Mouse (Mus musculus): ENCODE data around the gene Lgals9.

The Lgals9 gene

GRCm38 (mm10) chr11:78984483-78985177 is at the start of gene Lgals9:
Gene Lgals9 (minus strand): TSS chr11:78984946.
- DNase-seq (ENCODE audit: low spot score) = no peak

GRCm38 (mm10) chr11:79033636-79034035 is 48.9 kb upstream of the Lgals9 start:
- DNase-seq (ENCODE audit: low spot score) = no peak

DNA sequence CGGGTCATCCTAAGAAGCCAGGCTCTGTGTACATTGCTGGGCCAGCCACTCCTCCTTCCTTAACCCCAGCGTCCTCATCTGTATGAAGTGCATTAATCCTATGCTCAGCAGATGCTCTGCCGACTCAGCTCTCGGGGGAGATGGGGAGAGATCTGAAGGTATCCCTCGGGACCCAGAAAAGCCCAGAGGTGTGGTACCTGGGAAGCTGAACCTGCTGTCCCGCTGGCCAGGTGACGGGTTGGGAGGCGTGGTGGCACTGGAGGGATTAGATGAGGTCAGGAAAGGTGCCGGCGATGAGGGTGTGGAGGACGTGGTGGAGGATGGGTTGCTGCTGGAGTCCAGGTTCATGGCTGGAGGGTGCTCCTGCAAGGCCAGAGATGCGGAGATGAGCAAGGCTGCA is 48.3 kb upstream of the Lgals9 start:
- no peak for DNase-seq (ENCODE audit: low spot score)

DNA sequence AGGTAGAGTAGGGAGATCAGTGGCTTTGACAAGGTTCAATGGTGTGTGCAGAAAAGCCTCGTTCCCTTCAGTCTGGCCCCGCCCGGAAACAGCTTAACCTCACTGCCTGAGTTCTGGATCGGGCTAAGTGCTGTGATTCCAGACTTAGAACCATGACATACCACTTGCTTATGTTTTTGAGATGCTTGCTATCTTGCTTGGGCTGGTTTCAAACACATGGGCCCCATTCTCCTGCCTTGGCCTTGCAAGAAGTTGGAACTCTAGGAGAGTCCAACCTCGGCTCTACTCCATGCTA is 46.7 kb upstream of the Lgals9 start:
- DNase-seq (ENCODE audit: low spot score) = no peak

GRCm38 (mm10) chr11:79030570-79031451 is 46.1 kb upstream of the Lgals9 start:
- peak; percentile 61 for DNase-seq (ENCODE audit: low spot score)

- no peak for DNase-seq (ENCODE audit: low spot score)
Measured at GRCm38 (mm10) chr11:79023751-79024150, 39.0 kb upstream of the Lgals9 start.

GRCm38 (mm10) chr11:79023342-79023741 is 38.6 kb upstream of the Lgals9 start:
- no peak for DNase-seq (ENCODE audit: low spot score)

- DNase-seq (ENCODE audit: low spot score) = no peak
Measured at GRCm38 (mm10) chr11:79022836-79023235, 38.1 kb upstream of the Lgals9 start.

DNA sequence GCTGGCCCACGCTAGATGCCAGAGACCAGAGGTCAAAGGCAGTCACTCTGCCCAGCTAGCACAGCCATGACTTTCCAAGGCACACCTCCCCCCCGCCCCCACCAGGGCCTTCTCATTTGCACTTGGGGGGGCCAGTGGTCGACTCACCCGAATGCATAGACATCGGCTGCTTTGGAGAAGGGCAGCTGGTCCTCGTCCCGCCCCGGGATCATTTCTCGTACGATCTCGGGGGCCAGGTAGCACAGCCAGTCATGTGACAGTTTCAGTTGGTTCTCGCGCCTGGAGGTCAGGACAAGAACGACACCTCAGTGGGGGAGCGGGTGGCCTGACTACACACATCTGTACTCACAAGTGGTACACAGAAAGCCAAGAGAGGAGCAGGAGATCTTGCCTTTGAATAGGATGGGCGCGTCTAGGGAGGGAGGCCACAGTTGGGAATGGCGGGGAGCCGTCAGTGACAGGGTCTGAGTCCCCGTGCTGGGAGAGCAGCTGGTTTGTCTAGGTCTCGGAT is 35.8 kb upstream of the Lgals9 start:
- no peak for DNase-seq (ENCODE audit: low spot score)

GRCm38 (mm10) chr11:79019839-79020534 is 35.2 kb upstream of the Lgals9 start:
- DNase-seq (ENCODE audit: low spot score) = no peak

DNA sequence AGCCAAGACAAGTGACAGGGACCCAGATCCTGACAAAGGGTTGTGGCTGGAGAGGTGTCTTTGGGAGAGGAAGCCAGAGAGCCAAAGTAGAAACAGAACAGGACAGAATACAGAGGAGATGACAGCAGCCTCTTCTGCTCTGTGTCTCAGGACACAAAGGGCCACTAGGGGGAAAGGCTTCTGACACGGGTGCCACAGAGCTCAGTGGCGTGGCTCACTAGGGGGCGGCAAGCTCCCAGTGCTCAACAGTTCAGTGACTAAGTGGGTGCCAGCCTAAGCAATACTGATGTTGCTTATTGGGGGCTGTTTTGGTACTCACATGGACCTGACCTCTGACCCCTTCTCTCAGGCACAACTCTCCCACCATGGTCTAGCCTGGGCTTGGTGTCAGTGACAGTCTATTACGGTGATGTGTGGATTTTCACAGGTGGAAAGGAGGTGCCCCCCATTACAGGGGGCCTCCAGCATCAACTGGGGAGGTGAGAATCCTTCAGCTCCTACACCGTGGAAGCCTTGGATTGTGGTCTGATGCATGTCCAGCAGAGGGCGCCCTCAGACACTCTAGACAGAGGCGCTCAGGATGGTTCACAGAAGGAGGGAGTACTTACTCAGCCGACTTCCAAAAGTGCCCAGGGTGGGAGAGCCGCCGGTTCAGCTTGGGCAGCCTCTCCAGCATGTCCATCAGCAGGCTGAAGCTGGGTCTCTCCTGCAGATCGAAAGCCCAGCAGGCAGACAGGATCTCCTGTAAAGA is 34.4 kb upstream of the Lgals9 start:
- DNase-seq (ENCODE audit: low spot score) = no peak

DNA sequence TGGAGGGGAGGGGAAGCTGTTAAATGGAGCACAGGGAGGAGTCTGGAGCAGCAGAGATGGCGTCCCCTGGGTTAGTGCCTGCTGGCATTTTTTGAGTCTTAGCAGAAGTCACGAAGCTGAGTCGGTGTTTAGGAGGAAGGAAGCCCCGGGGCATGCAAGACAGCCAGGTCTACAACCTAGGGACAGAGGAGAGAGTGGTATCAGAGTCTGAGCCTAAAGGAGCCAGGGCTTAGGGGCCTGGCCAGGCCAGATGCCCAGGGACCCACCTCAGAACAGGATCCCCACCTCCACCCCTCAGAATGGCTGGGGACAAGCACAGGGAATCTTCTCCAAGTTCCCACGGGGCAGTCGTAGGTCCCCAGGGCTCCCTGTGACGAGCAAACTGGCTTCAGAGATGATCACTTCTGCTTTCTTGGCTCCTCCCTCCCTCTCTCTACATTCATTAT is 32.4 kb upstream of the Lgals9 start:
- DNase-seq (ENCODE audit: low spot score) = no peak

DNA sequence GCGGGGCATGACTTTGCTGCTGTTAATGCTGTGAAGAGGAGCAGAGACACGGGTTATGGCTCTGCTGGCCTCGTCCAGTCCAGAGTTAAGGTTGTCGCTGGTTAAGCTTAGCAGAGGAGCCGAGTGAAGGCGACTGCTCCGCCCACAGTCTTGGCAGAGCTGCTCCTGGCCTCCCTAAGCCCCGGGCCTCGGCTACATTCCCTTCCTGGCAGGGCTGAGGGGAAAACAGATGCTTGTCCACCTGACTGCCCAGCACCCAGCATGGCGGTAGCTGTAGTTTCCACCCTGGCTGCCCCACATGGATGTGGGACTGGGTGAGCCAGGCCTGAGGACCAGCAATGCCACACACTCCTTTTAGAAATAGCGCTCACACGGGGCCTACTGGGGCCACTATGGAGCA is 31.5 kb upstream of the Lgals9 start:
- DNase-seq (ENCODE audit: low spot score) = no peak

- no peak for DNase-seq (ENCODE audit: low spot score)
Measured at GRCm38 (mm10) chr11:79015660-79016215, 31.0 kb upstream of the Lgals9 start.

DNA sequence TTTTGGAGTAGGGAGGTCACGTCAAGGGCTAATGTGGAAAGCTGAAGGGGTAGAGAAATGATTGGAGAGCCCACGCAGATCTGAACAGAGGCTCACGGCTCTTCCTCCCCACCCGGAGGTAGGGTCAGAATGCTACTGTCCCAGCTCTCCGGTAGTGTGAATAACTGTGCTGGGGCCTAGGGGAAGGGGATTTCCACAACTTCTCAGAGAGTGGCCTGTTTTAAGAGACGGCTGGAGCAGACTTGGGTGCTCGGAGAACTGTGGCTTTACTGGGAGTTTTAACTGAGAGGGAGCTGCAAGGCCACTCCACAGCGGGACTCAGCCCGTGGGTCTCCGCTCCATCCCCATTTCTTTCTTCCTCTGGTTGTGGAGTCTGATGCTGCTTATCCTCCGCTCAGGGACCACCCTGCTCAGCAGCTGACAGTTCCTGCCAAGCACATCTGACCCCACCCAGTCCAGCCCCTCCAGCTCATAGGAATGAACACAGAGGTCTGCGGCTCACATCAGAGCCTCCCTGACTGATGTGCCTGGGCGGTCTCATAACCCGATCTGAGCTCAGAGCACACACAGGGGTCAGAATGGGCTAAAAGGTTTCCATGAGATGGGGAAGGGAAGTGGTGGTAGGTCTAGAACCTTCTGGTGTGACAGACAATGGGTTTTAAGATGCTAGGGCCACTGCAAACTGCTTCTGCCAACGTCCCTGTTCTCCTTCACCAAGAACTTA is 30.0 kb upstream of the Lgals9 start:
- no peak for DNase-seq (ENCODE audit: low spot score)

- no peak for DNase-seq (ENCODE audit: low spot score)
Measured at GRCm38 (mm10) chr11:79013806-79014205, 29.1 kb upstream of the Lgals9 start.

DNA sequence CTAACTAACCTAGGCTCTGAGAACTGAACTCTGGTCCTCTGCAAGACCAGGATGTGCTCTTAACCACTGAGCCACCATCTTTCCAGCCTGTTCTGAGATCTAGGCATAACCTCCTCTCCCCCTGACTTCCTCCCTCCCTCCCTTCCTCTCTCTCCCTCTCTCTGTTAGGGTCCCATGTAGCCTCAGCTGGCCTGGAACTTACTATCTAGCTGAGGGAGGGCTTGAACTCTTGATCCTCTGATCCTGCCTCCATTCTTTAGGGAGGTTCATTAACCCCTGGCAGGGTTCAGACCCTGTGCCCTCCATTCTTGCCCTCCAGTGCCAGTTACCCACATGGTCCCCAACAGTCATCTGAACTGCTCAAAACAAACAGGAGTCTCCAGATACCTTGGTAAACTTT is 28.3 kb upstream of the Lgals9 start:
- DNase-seq (ENCODE audit: low spot score) = no peak

DNA sequence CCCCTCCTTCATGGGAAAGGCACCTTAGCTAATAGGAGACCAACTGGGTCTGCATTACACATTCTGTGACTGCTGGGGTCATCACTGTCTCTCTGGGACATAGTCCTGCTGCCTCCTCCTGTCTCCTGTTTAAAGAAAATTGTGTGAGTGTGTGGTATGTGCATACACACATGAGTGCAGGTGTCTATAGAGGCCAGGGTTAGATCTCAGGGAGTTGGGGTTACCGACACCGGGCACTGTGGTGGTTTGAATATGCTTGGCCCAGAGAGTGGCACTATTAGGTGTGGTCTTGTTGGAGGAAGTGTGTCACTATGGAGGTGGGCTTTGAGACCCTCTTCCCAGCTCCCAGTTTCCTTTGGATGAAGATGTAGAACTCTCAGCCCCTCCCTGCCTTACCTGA is 27.8 kb upstream of the Lgals9 start:
- DNase-seq (ENCODE audit: low spot score) = no peak

GRCm38 (mm10) chr11:79008891-79009290 is 24.1 kb upstream of the Lgals9 start:
- no peak for DNase-seq (ENCODE audit: low spot score)

DNA sequence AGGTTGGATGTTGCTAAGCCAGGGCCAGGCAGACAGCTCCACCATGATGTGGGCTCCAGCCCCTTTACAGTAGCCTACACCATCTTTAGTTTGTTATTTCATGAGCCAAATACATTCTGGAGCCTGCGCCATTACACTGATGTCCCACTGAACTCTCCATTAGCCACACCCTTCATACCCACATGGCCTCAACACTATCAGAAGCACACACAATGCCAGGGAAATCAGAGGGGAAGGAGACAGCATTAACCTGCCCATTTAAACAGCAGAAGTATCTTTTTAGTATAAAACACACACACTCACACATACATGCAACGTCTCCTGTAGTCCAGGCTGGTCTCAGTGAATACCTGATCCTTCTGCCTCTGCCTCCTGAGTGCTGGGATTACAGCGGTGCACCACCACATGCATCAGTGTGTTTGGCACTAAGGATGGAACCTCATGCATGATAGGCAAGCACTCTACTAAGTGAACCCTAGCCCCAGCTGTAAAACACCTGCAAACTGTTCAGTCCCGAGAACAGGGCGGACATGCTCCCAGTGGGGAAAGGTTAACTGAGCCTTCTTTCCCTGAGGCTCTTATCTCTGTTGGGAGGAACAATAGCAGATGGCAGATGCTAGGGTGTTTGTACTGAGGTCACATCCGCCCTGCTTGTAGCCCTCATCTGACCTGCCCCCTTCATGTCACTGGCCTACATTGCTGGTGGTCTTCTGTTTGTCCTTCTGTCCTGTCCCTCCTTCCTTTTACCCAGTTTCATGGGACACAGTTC is 23.4 kb upstream of the Lgals9 start:
- DNase-seq (ENCODE audit: low spot score) = no peak
